Mouse (Mus musculus) frontal cortex, postnatal 14 days (tissue): ENCODE measurements at regions not wholly inside any gene's neighbourhood (a gene's known extent, or its start where the extent isn't known, plus 50 kb on each side); places are given as distances from the start of the nearest gene placed in this dataset.
A peak's percentile ranks its signal among the peaks of the same experiment; 100 is the strongest.

Source experiments
- DNase-seq, 2 experiments: peaks; one replicate each; pipeline ENCODE4 v3.0.0; 2022; ENCODE audit warnings: low spot score in 2 of 2

GRCm38 (mm10) chr5:64499131-64499530 is 304.1 kb upstream of the Klf3 start:
- no peak for DNase-seq

GRCm38 (mm10) chr5:64500413-64500812 is 302.8 kb upstream of the Klf3 start:
- no peak for DNase-seq

- no peak for DNase-seq
These were observed 302.3 kb upstream of the Klf3 start for GRCm38 (mm10) chr5:64500866-64501265.

GRCm38 (mm10) chr5:64501746-64502145 is 301.4 kb upstream of the Klf3 start:
- DNase-seq: no peak

GRCm38 (mm10) chr5:64503514-64503913 is 299.7 kb upstream of the Klf3 start:
- peak; percentile 26 to 29 for DNase-seq

GRCm38 (mm10) chr5:64504507-64504906 is 298.7 kb upstream of the Klf3 start:
- DNase-seq: no peak

GRCm38 (mm10) chr5:64505227-64505834 is 297.9 kb upstream of the Klf3 start:
- no peak for DNase-seq

- DNase-seq: peak; percentile 39 to 67
These were observed 297.2 kb upstream of the Klf3 start for GRCm38 (mm10) chr5:64505835-64506600.

GRCm38 (mm10) chr5:64508565-64508964 is 294.6 kb upstream of the Klf3 start:
- no peak for DNase-seq

- peak; percentile 38 to 44 for DNase-seq
These were observed 289.8 kb upstream of the Klf3 start for GRCm38 (mm10) chr5:64513155-64513945.

GRCm38 (mm10) chr5:64516115-64516665 is 287.0 kb upstream of the Klf3 start:
- DNase-seq: no peak

GRCm38 (mm10) chr5:64517241-64517640 is 285.9 kb upstream of the Klf3 start:
- no peak for DNase-seq

- DNase-seq: no peak
These were observed 285.4 kb upstream of the Klf3 start for GRCm38 (mm10) chr5:64517835-64518234.

GRCm38 (mm10) chr5:64519036-64519435 is 284.2 kb upstream of the Klf3 start:
- no peak for DNase-seq

GRCm38 (mm10) chr5:64519731-64520130 is 283.5 kb upstream of the Klf3 start:
- no peak for DNase-seq

GRCm38 (mm10) chr5:64521401-64521800 is 281.8 kb upstream of the Klf3 start:
- no peak for DNase-seq

- no peak for DNase-seq
These were observed 281.2 kb upstream of the Klf3 start for GRCm38 (mm10) chr5:64521969-64522368.

- no peak for DNase-seq
These were observed 276.7 kb upstream of the Klf3 start for GRCm38 (mm10) chr5:64526521-64526920.

GRCm38 (mm10) chr5:64527962-64528361 is 275.2 kb upstream of the Klf3 start:
- no peak for DNase-seq

GRCm38 (mm10) chr5:64534371-64534770 is 268.8 kb upstream of the Klf3 start:
- no peak for DNase-seq

- DNase-seq: no peak
These were observed 268.2 kb upstream of the Klf3 start for GRCm38 (mm10) chr5:64534947-64535346.

- DNase-seq: no peak
These were observed 267.6 kb upstream of the Klf3 start for GRCm38 (mm10) chr5:64535546-64535945.
